Mouse (Mus musculus) CH12.LX (cell line): ENCODE data around the gene Rbm15b. TPM values are rescaled to one million over a fixed set of nuclear protein-coding genes. Genes with fewer than 3 reads are reported as not detected.
A peak's percentile ranks its signal among the peaks of the same experiment; 100 is the strongest.

Experiments used
- DNase-seq: peaks from one replicate; pipeline ENCODE4 v3.0.0-alpha.2; 2013; ENCODE audit errors: extremely low read depth
- H3K27ac ChIP-seq: 2 replicates; pipeline ENCODE4 v1.5.1; 2012; ENCODE audit warnings: low read depth, mild to moderate bottlenecking, control low read depth, moderate library complexity; ENCODE audit not compliant: insufficient read depth
- H3K27me3 ChIP-seq: replicated peaks from 2 replicates; pipeline ENCODE3; 2012; ENCODE audit warnings: inconsistent platforms
- H3K36me3 ChIP-seq, 2 experiments: replicated peaks in 1 of 2; 2 replicates each; pipeline versions ENCODE3 to v1.6.1; 2012; ENCODE audit warnings: inconsistent platforms in 1 of 2, low read length in 1 of 2, mild to moderate bottlenecking in 1 of 2, mixed read lengths in 1 of 2, moderate library complexity in 1 of 2; ENCODE audit not compliant: control insufficient read depth in 1 of 2, insufficient read depth in 1 of 2
- H3K4me1 ChIP-seq, 2 experiments: 2 replicates each; pipeline ENCODE4 v1.6.1; 2012; ENCODE audit warnings: inconsistent platforms in 1 of 2, moderate library complexity in 1 of 2; ENCODE audit not compliant: insufficient read depth in 2 of 2, control insufficient read depth in 1 of 2
- H3K4me2 ChIP-seq: 2 replicates; pipeline ENCODE4 v1.6.1; 2012; ENCODE audit warnings: low read depth, mild to moderate bottlenecking, control low read depth; ENCODE audit not compliant: poor library complexity, insufficient read depth, severe bottlenecking
- H3K4me3 ChIP-seq, 3 experiments: fragments of 150-350 bp in 1 of 3; sonication (generic) in 1 of 3; replicated peaks in 1 of 3; 2 replicates each; pipeline versions ENCODE3 to v1.5.1; 2011 to 2012; ENCODE audit warnings: low read depth in 2 of 3, low read length in 2 of 3, mild to moderate bottlenecking in 2 of 3, moderate library complexity in 2 of 3, control low read depth in 1 of 3, improper control_type of control experiment in 1 of 3, inconsistent platforms in 1 of 3, mixed read lengths in 1 of 3; ENCODE audit not compliant: poor library complexity in 1 of 3
- H3K79me2 ChIP-seq: replicated peaks from 2 replicates; pipeline ENCODE4 v1.6.1; 2012; ENCODE audit warnings: mild to moderate bottlenecking, moderate library complexity; ENCODE audit not compliant: control insufficient read depth, poor library complexity, insufficient read depth, severe bottlenecking; ENCODE audit errors: extremely low read depth
- H3K9ac ChIP-seq: 2 replicates; pipeline ENCODE4 v1.6.1; 2012; ENCODE audit warnings: low read depth, mild to moderate bottlenecking, control low read depth, moderate library complexity; ENCODE audit not compliant: insufficient read depth
- H3K9me3 ChIP-seq: replicated peaks from 2 replicates; pipeline ENCODE3; 2012; ENCODE audit warnings: low read length, inconsistent platforms, mixed read lengths
- CHD2 ChIP-seq: IDR thresholded peaks from 2 replicates; pipeline ENCODE4 v1.6.1; 2011; ENCODE audit warnings: low read length, improper control_type of control experiment
- CTCF ChIP-seq, 2 experiments: IDR thresholded peaks in 1 of 2; conservative IDR thresholded peaks in 1 of 2; 2 replicates each; pipeline ENCODE4 v1.5.1; 2011 to 2012; ENCODE audit warnings: low read depth in 2 of 2, low read length in 2 of 2, improper control_type of control experiment in 1 of 2, inconsistent platforms in 1 of 2, mild to moderate bottlenecking in 1 of 2, moderate library complexity in 1 of 2
- E2F4 ChIP-seq: IDR thresholded peaks from 2 replicates; pipeline ENCODE4 v1.6.1; 2011; ENCODE audit warnings: low read depth, low read length, improper control_type of control experiment; ENCODE audit not compliant: insufficient replicate concordance
- ELF1 ChIP-seq: IDR thresholded peaks from 2 replicates; pipeline ENCODE4 v1.6.1; 2014; ENCODE audit warnings: low read depth, mild to moderate bottlenecking, inconsistent platforms, low read length, improper control_type of control experiment
- KAT2A ChIP-seq: IDR thresholded peaks from 2 replicates; pipeline ENCODE4 v1.6.1; 2012; ENCODE audit warnings: low read length, improper control_type of control experiment, inconsistent platforms; ENCODE audit not compliant: insufficient replicate concordance
- MAX ChIP-seq: IDR thresholded peaks from 2 replicates; pipeline ENCODE4 v1.6.1; 2011; ENCODE audit warnings: low read length, improper control_type of control experiment
- MAZ ChIP-seq: IDR thresholded peaks from 2 replicates; pipeline ENCODE4 v1.6.1; 2012; ENCODE audit warnings: low read depth, mild to moderate bottlenecking, inconsistent platforms, low read length, improper control_type of control experiment, moderate library complexity
- PAX5 ChIP-seq: IDR thresholded peaks from 2 replicates; pipeline ENCODE4 v1.6.1; 2012; ENCODE audit warnings: low read length, inconsistent platforms, mixed read lengths
- SIN3A ChIP-seq: IDR thresholded peaks from 2 replicates; pipeline ENCODE4 v1.6.1; 2012; ENCODE audit warnings: low read length, improper control_type of control experiment, inconsistent platforms
- SMC3 ChIP-seq: IDR thresholded peaks from 2 replicates; pipeline ENCODE4 v1.6.1; 2011; ENCODE audit warnings: low read depth, low read length, improper control_type of control experiment
- USF1 ChIP-seq: IDR thresholded peaks from 2 replicates; pipeline ENCODE4 v1.6.1; 2014; ENCODE audit warnings: low read depth, mild to moderate bottlenecking, inconsistent platforms, low read length, improper control_type of control experiment
- USF2 ChIP-seq: conservative IDR thresholded peaks from 2 replicates; pipeline ENCODE4 v1.6.1; 2011; ENCODE audit warnings: low read depth, low read length, improper control_type of control experiment
- ZKSCAN1 ChIP-seq: IDR thresholded peaks from 2 replicates; pipeline ENCODE4 v1.6.1; 2012; ENCODE audit warnings: low read depth, inconsistent platforms, low read length, improper control_type of control experiment, borderline replicate concordance
- ZMIZ1 ChIP-seq: IDR thresholded peaks from 2 replicates; pipeline ENCODE4 v1.6.1; 2012; ENCODE audit warnings: low read depth, mild to moderate bottlenecking, inconsistent platforms, low read length, improper control_type of control experiment
- dilution Hi-C: fragments of 300-500 bp; cut with MboI; formaldehyde crosslinking; loops from 2 replicates; pipeline ENCODE4 v1.14.3; 2020; ENCODE audit warnings: low sequenced_read_pairs; ENCODE audit not compliant: extremely low pct_unique_long_range_greater_than_20kb, extremely low pct_ligation_motif_present
- in situ Hi-C: fragments of 300-500 bp; cut with MboI; formaldehyde crosslinking; loops from 3 replicates; pipeline ENCODE4 v1.14.3; 2019; ENCODE audit warnings: low sequenced_read_pairs, low pct_ligation_motif_present, low pct_unique_long_range_greater_than_20kb, mixed read lengths
- polyA plus RNA-seq: library from polyadenylated mRNA; unstranded; fragments of >175 nt; gene quantifications from 2 replicates; pipeline ENCODE4 v1.2.1, GENCODE M21; 2012; ENCODE audit warnings: low read depth; ENCODE audit not compliant: insufficient read length
- total RNA-seq, 2 experiments: library from RNA; depleted of rRNA; stranded (reverse); fragments of 300-350 nt in 1 of 2; fragments of >200 nt in 1 of 2; gene quantifications; 2 replicates each; pipeline ENCODE4 v1.2.3; 2012 to 2014

The Rbm15b gene
- total and polyA plus RNA-seq, 3 experiments: 11.4 to 19.5 (median 17.4) TPM

GRCm38 (mm10) chr9:106883085-106883484 is 4.1 kb downstream of the Rbm15b start:
- H3K36me3 ChIP-seq: peaks cover 39 to 70% of the 10 kb centered on the region in 2 experiments
- in situ Hi-C loops: no loop called here

GRCm38 (mm10) chr9:106882176-106882575 is 5.1 kb downstream of the Rbm15b start:
- H3K79me2 ChIP-seq: peaks cover 36% of the 10 kb centered on the region
- in situ Hi-C loops: no loop called here
- dilution Hi-C loops: no loop called here
- H3K4me1 ChIP-seq: peaks cover 20 to 50% of the 10 kb centered on the region in 2 experiments; a peak in 3 of 4 replicates
- H3K36me3 ChIP-seq: peaks cover 43 to 73% of the 10 kb centered on the region in 2 experiments
- no peaks in the 10 kb centered on the region for H3K27me3 ChIP-seq
- H3K9me3 ChIP-seq: no peaks in the 10 kb centered on the region
- H3K4me3 ChIP-seq: no peak overlapping the region
- TF ChIP-seq MAZ (no peak), SMC3 (no peak), MAX (no peak), E2F4 (no peak)
- H3K9ac ChIP-seq: no peak overlapping the region
- no peak for DNase-seq
- no peak overlapping the region for H3K4me2 ChIP-seq
- H3K27ac ChIP-seq: peak overlapping the region; percentile 7; the same call in 1 of the 2 replicates

More at GRCm38 (mm10) chr9:106883085-106883484, 4.1 kb downstream of the Rbm15b start:
- dilution Hi-C loops: no loop called here
- H3K27ac ChIP-seq: no peak overlapping the region
- TF ChIP-seq KAT2A (no peak), CHD2 (no peak), ZMIZ1 (no peak), CTCF (conservative IDR thresholded peaks at IDR 0.05 in 1 of 2, IDR thresholded peaks at IDR 0.05 in 1 of 2; ENCODE audit: low read depth in 2 of 2, low read length in 2 of 2) (no peak), USF1 (no peak), SIN3A (no peak), ZKSCAN1 (no peak), ELF1 (no peak), PAX5 (no peak), USF2 (no peak), MAZ (no peak)
- TF ChIP-seq, all 38 proteins: peak for 0
- Histone ChIP-seq H3K4me2 (no peak overlapping the region), H3K4me3 (no peak overlapping the region), H3K27me3 (no peaks in the 10 kb centered on the region), H3K79me2 (peaks cover 36% of the 10 kb centered on the region), H3K9me3 (no peaks in the 10 kb centered on the region), H3K9ac (no peak overlapping the region), H3K4me1 (peaks cover 20 to 58% of the 10 kb centered on the region in 2 experiments; a peak in 3 of 4 replicates)
- DNase-seq: no peak
